9 mouse cellular contexts compared by ENCODE assay signal in genomic region chr2:150689223-150689800, GRCm38 (mm10). TPM values are rescaled to one million over a fixed set of nuclear protein-coding genes. Genes with fewer than 3 reads are reported as not detected.
DNase-seq lines count a peak whose midpoint lies in the region; ATAC-seq lines count a peak whose summit lies in the region.
"Had no signal": no experiment of that assay in that cellular context is flagged by ENCODE, and none has a peak within 500 bp of the region (broad histone marks: within the 10 kb centered on the region; RNA-seq: fewer than 3 reads in every experiment).

Gene Vsx1 (minus strand): TSS chr2:150689360.

- peak within 1 kb of the TSS; percentile 55 for H3K4me3 ChIP-seq in heart, embryonic 13.5 days
- H3K4me3 ChIP-seq in embryonic facial prominence, embryonic 11.5 days (ENCODE audit: low read depth, low read length): peak within 1 kb of the TSS; percentile 33
- peak within 1 kb of the TSS; percentile 41 for H3K4me3 ChIP-seq in hindbrain, embryonic 15.5 days
- peak within 1 kb of the TSS; percentile 44 for H3K4me3 ChIP-seq in midbrain, embryonic 13.5 days (replicated peaks)

- H3K4me1 ChIP-seq in heart, embryonic 13.5 days: peaks cover 13% of the 10 kb centered on the region
- H3K4me1 ChIP-seq in embryonic facial prominence, embryonic 11.5 days (ENCODE audit: control insufficient read depth, insufficient read depth, low read length): no peaks in the 10 kb centered on the region; the same call in 1 of the 2 replicates
- peaks cover 24% of the 10 kb centered on the region for H3K4me1 ChIP-seq in hindbrain, embryonic 15.5 days (replicated peaks)
- peaks cover 16% of the 10 kb centered on the region for H3K4me1 ChIP-seq in midbrain, embryonic 13.5 days (replicated peaks)

- H3K9me3 ChIP-seq in heart, embryonic 13.5 days: no peaks in the 10 kb centered on the region
- no peaks in the 10 kb centered on the region for H3K9me3 ChIP-seq in embryonic facial prominence, embryonic 11.5 days (replicated peaks; ENCODE audit: control insufficient read depth, low read length)
- no peaks in the 10 kb centered on the region for H3K9me3 ChIP-seq in hindbrain, embryonic 15.5 days
- H3K9me3 ChIP-seq in midbrain, embryonic 13.5 days: no peaks in the 10 kb centered on the region

- peak within 1 kb of the TSS; percentile 62 for H3K9ac ChIP-seq in heart, embryonic 13.5 days
- H3K9ac ChIP-seq in embryonic facial prominence, embryonic 11.5 days (replicated peaks; ENCODE audit: low read length): peak within 1 kb of the TSS; percentile 44
- peak within 1 kb of the TSS; percentile 20 for H3K9ac ChIP-seq in hindbrain, embryonic 15.5 days
- peak within 1 kb of the TSS; percentile 51; the same call in 1 of the 2 replicates for H3K9ac ChIP-seq in midbrain, embryonic 13.5 days (replicated peaks)

- H3K36me3 ChIP-seq in heart, embryonic 13.5 days: no peaks in the 10 kb centered on the region
- no peaks in the 10 kb centered on the region for H3K36me3 ChIP-seq in embryonic facial prominence, embryonic 11.5 days (replicated peaks; ENCODE audit: control insufficient read depth, insufficient read depth, low read depth, low read length)
- no peaks in the 10 kb centered on the region for H3K36me3 ChIP-seq in hindbrain, embryonic 15.5 days
- no peaks in the 10 kb centered on the region for H3K36me3 ChIP-seq in midbrain, embryonic 13.5 days

- 40% methylated on average over 16 of the region's 16 CpGs for WGBS in heart, embryonic 13.5 days
- WGBS in embryonic facial prominence, embryonic 11.5 days: 40% methylated on average over 16 of the region's 16 CpGs
- 50% methylated on average over 16 of the region's 16 CpGs for WGBS in hindbrain, embryonic 15.5 days
- WGBS in midbrain, embryonic 13.5 days: 54% methylated on average over 16 of the region's 16 CpGs

- DNase-seq in heart, adult 9 months (ENCODE audit: low spot score in 2 of 2): no peak
- no peak for DNase-seq in embryonic facial prominence, embryonic 11.5 days (ENCODE audit: low spot score)
- DNase-seq in embryo, embryonic 11 days: no peak
- no peak for DNase-seq in gastrocnemius, postnatal 36 days
- DNase-seq: adrenal gland, adult 8-10 months had no signal

- no peak within 1 kb of the TSS for H3K27ac ChIP-seq in heart, embryonic 13.5 days (replicated peaks)
- no peak within 1 kb of the TSS for H3K27ac ChIP-seq in embryonic facial prominence, embryonic 11.5 days (replicated peaks; ENCODE audit: low read depth, low read length)
- no peak within 1 kb of the TSS for H3K27ac ChIP-seq in hindbrain, embryonic 15.5 days (replicated peaks)
- no peak within 1 kb of the TSS for H3K27ac ChIP-seq in midbrain, embryonic 13.5 days

- ATAC-seq in heart, embryonic 13.5 days (ENCODE audit: extremely low read depth, insufficient number of reproducible peaks, low FRiP score, low TSS enrichment): no peak
- ATAC-seq in embryonic facial prominence, embryonic 11.5 days (replicated peaks; ENCODE audit: insufficient number of reproducible peaks, low FRiP score, low TSS enrichment, low read depth): 0 out of 2 replicates have a peak, but pooled peaks have one; percentile 7
- ATAC-seq in hindbrain, embryonic 15.5 days (ENCODE audit: low FRiP score, low read depth): no peak
- 0 out of 2 replicates have a peak, but pooled peaks have one; percentile 30 for ATAC-seq in midbrain, embryonic 13.5 days
- no peak for ATAC-seq in frontal cortex, adult (ENCODE audit: low TSS enrichment)

- intact Hi-C loops in gastrocnemius, postnatal 36 days (cut with DNase I): no loop called here

- H3K4me2 ChIP-seq in heart, embryonic 13.5 days: peak within 1 kb of the TSS; percentile 79
- peak within 1 kb of the TSS; percentile 61 for H3K4me2 ChIP-seq in embryonic facial prominence, embryonic 11.5 days (ENCODE audit: low read depth, low read length)
- peak within 1 kb of the TSS; percentile 71 for H3K4me2 ChIP-seq in hindbrain, embryonic 15.5 days
- H3K4me2 ChIP-seq in midbrain, embryonic 13.5 days (replicated peaks): peak within 1 kb of the TSS; percentile 71

- H3K27me3 ChIP-seq in heart, embryonic 13.5 days (replicated peaks): peaks cover 87% of the 10 kb centered on the region
- H3K27me3 ChIP-seq in embryonic facial prominence, embryonic 11.5 days (ENCODE audit: control insufficient read depth, insufficient read depth, low read length): peaks cover 38% of the 10 kb centered on the region
- peaks cover 68% of the 10 kb centered on the region for H3K27me3 ChIP-seq in hindbrain, embryonic 15.5 days
- H3K27me3 ChIP-seq in midbrain, embryonic 13.5 days: peaks cover 81% of the 10 kb centered on the region

RNA-seq across cellular contexts. Expression of gene Vsx1, which starts in this region (rescaled TPM):
- not detected in 2 replicates for polyA plus RNA-seq in heart, embryonic 13.5 days (2015; fragmentation: Nextera tagmentation; extraction: Ambion mirVana)
- polyA plus RNA-seq in embryonic facial prominence, embryonic 11.5 days (2014; fragmentation: Nextera tagmentation; extraction: Ambion mirVana): 0.18 TPM in 1 of 2 replicates, not detected in the other
- polyA plus RNA-seq in hindbrain, embryonic 15.5 days (2015; fragmentation: Nextera tagmentation; extraction: Ambion mirVana): 0.09 and 0.13 TPM in 2 replicates
- 0.05 and 0.23 TPM in 2 replicates for polyA plus RNA-seq in midbrain, embryonic 13.5 days (2015; fragmentation: Nextera tagmentation; extraction: Ambion mirVana)
- not detected for total RNA-seq in gastrocnemius, postnatal 36 days (2021)
- total RNA-seq: adrenal gland, adult 8-10 months had no signal

Comparison
In these comparisons a context has a peak if more than half of its experiments do, and no peak if none do; other contexts are left out.
1. Peak in ATAC-seq, H3K4me3 ChIP-seq, H3K9ac ChIP-seq and H3K4me2 ChIP-seq in embryonic facial prominence, embryonic 11.5 days; RNA of the gene not detected or under 1 TPM.
2. Peak in ATAC-seq, H3K4me3 ChIP-seq, H3K9ac ChIP-seq and H3K4me2 ChIP-seq in midbrain, embryonic 13.5 days; RNA of the gene not detected or under 1 TPM.